ENCODE assay signal across 9 mouse cellular contexts in genomic region chr10:128731002-128731433, GRCm38 (mm10). TPM values are rescaled to one million over a fixed set of nuclear protein-coding genes. Genes with fewer than 3 reads are reported as not detected.
DNase-seq lines count a peak whose midpoint lies in the region; ATAC-seq and TF ChIP-seq lines count a peak whose summit lies in the region.
"Had no signal": no experiment of that assay in that cellular context is flagged by ENCODE, and none has a peak within 500 bp of the region (broad histone marks: within the 10 kb centered on the region; RNA-seq: fewer than 3 reads in every experiment).

No protein-coding gene starts in this region.

- no peaks in the 10 kb centered on the region for H3K4me1 ChIP-seq in embryonic facial prominence, embryonic 12.5 days
- H3K4me1 ChIP-seq in heart, adult 2 months (ENCODE audit: control insufficient read depth, insufficient read depth, low read length) = no peaks in the 10 kb centered on the region; the same call in 1 of the 2 replicates
- peaks cover 3% of the 10 kb centered on the region; the same call in 1 of the 2 replicates for H3K4me1 ChIP-seq in kidney, adult 2 months (ENCODE audit: control insufficient read depth, insufficient read depth, low read length)
- H3K4me1 ChIP-seq in liver, adult 2 months (ENCODE audit: control insufficient read depth, insufficient read depth, low read length) = peaks cover 1% of the 10 kb centered on the region; the same call in 1 of the 2 replicates

- H3K9ac ChIP-seq in embryonic facial prominence, embryonic 12.5 days = no peak overlapping the region
- H3K9ac ChIP-seq in heart, adult 2 months (ENCODE audit: low read depth, low read length) = no peak overlapping the region
- H3K9ac ChIP-seq in liver, adult 2 months (ENCODE audit: low read depth, low read length) = no peak overlapping the region; the same call in 1 of the 2 replicates

- 0 out of 2 replicates have a peak overlapping the region, but pooled peaks have one; percentile 19 for H3K4me2 ChIP-seq in embryonic facial prominence, embryonic 12.5 days (replicated peaks)

- no peak overlapping the region for H3K27ac ChIP-seq in embryonic facial prominence, embryonic 12.5 days
- H3K27ac ChIP-seq in heart, adult 2 months = no peak overlapping the region
- H3K27ac ChIP-seq in kidney, adult 2 months (ENCODE audit: insufficient read depth, low read depth, low read length) = no peak overlapping the region
- H3K27ac ChIP-seq in liver, adult 2 months (replicated peaks; ENCODE audit: insufficient read depth, low read depth, low read length) = no peak overlapping the region

- ATAC-seq in embryonic facial prominence, embryonic 12.5 days (ENCODE audit: insufficient number of reproducible peaks, insufficient read depth, low FRiP score, low TSS enrichment) = peak; percentile 64; the same call in 1 of the 2 replicates
- peak; percentile 77 for ATAC-seq in monocyte, adult 5-6 weeks (replicated peaks; ENCODE audit: insufficient number of reproducible peaks, low FRiP score, low TSS enrichment, poor library complexity, severe bottlenecking)

- intact Hi-C loops in heart, adult 2 months (cut with DNase I) = loop anchor here (1.0 to 5.0 kb wide), 2 partner anchors 164 to 246 kb away; no protein-coding TSS in a partner anchor

- no peaks in the 10 kb centered on the region for H3K36me3 ChIP-seq in embryonic facial prominence, embryonic 12.5 days
- H3K36me3 ChIP-seq in heart, adult 2 months (ENCODE audit: control insufficient read depth, insufficient read depth, low read length) = no peaks in the 10 kb centered on the region
- no peaks in the 10 kb centered on the region for H3K36me3 ChIP-seq in kidney, adult 2 months (ENCODE audit: control insufficient read depth, insufficient read depth, low read length)
- peaks cover 6% of the 10 kb centered on the region for H3K36me3 ChIP-seq in liver, adult 2 months (ENCODE audit: control insufficient read depth, insufficient read depth, low read length)

- 18% methylated on average over 10 of the region's 10 CpGs for WGBS in embryonic facial prominence, embryonic 12.5 days
- WGBS in heart, adult 2 months = 19% methylated on average over 10 of the region's 10 CpGs
- 18% methylated on average over 10 of the region's 10 CpGs for WGBS in kidney, adult 2 months
- WGBS in liver, adult 2 months = 20% methylated on average over 10 of the region's 10 CpGs

- no peaks in the 10 kb centered on the region for H3K27me3 ChIP-seq in embryonic facial prominence, embryonic 12.5 days
- H3K27me3 ChIP-seq in heart, adult 2 months (ENCODE audit: control insufficient read depth, insufficient read depth, low read length) = no peaks in the 10 kb centered on the region
- no peaks in the 10 kb centered on the region for H3K27me3 ChIP-seq in kidney, adult 2 months (replicated peaks; ENCODE audit: control insufficient read depth, insufficient read depth, low read length)
- no peaks in the 10 kb centered on the region for H3K27me3 ChIP-seq in liver, adult 2 months (ENCODE audit: control insufficient read depth, insufficient read depth, low read length)

- no peaks in the 10 kb centered on the region for H3K9me3 ChIP-seq in embryonic facial prominence, embryonic 12.5 days

- H3K4me3 ChIP-seq in embryonic facial prominence, embryonic 12.5 days = no peak overlapping the region
- no peak overlapping the region for H3K4me3 ChIP-seq in heart, adult 2 months
- H3K4me3 ChIP-seq in kidney, adult 2 months (ENCODE audit: insufficient read depth, low read depth, low read length) = no peak overlapping the region
- H3K4me3 ChIP-seq in liver, adult 2 months (ENCODE audit: insufficient read depth, low read depth, low read length) = no peak overlapping the region
- H3K4me3 ChIP-seq: myocyte had no signal

- H3K79me2 ChIP-seq in heart, adult 2 months (replicated peaks; ENCODE audit: control insufficient read depth, insufficient read depth, low read length) = no peaks in the 10 kb centered on the region
- no peaks in the 10 kb centered on the region for H3K79me2 ChIP-seq in liver, adult 2 months (ENCODE audit: control insufficient read depth, insufficient read depth, low read length)

- TF ChIP-seq POLR2A in heart, adult 2 months (IDR thresholded peaks at IDR 0.05; ENCODE audit: insufficient read depth, low read depth, low read length) = no peak
- TF ChIP-seq POLR2A in kidney, adult 2 months (IDR thresholded peaks at IDR 0.05; ENCODE audit: low read depth, low read length) = no peak
- TF ChIP-seq POLR2A in liver, adult 2 months (IDR thresholded peaks at IDR 0.05; ENCODE audit: extremely low read depth, insufficient read depth, low read length) = no peak

- DNase-seq in A20 (ENCODE audit: low read depth, low spot score) = peak; percentile 61
- DNase-seq in adrenal gland, postnatal 25 days = peak; percentile 75
- DNase-seq in heart, adult 2 months = peak; percentile 67 to 81
- DNase-seq in kidney, adult 2 months = peak; percentile 74
- peak; percentile 36 for DNase-seq in liver, adult 2 months (ENCODE audit: extremely low read depth, low read depth, low spot score)
- peak; percentile 47 to 60 for DNase-seq in spleen, postnatal 36 days (ENCODE audit: low spot score in 2 of 2)

- TF ChIP-seq CTCF in heart, adult 2 months (IDR thresholded peaks at IDR 0.05) = no peak; the same call in 1 of the 2 replicates
- TF ChIP-seq CTCF in kidney, adult 2 months (conservative IDR thresholded peaks at IDR 0.05; ENCODE audit: insufficient read depth, insufficient read length, low read depth, low read length) = peak; percentile 81
- peak; percentile 91 for TF ChIP-seq CTCF in liver, adult 2 months (IDR thresholded peaks at IDR 0.05; ENCODE audit: low read depth, low read length)

- peak; percentile 66; the same call in 1 of the 2 replicates for TF ChIP-seq EP300 in heart, adult 2 months (IDR thresholded peaks at IDR 0.05; ENCODE audit: insufficient read depth, low read depth, low read length)

RNA-seq across cellular contexts. Expression of gene Dgka, which starts 13.6 kb away (rescaled TPM):
- 15.1 and 17.6 TPM in 2 replicates for total RNA-seq in adrenal gland, postnatal 25 days (2021)
- polyA plus RNA-seq in embryonic facial prominence, embryonic 12.5 days (2016; fragmentation: Nextera tagmentation; extraction: Ambion mirVana) = 9.3 and 10.4 TPM in 2 replicates
- 10 to 100 TPM; 11.2 to 12.6 TPM for total RNA-seq in heart, adult 2 months (2021)
- polyA plus RNA-seq in heart, adult 2 months (2012; rRNA removed) = 17.5 and 20.3 TPM in 2 replicates
- 17.4 and 24.5 TPM in 2 replicates for polyA plus RNA-seq in kidney, adult 2 months (2012; rRNA removed)
- 4.1 and 6.5 TPM in 2 replicates for total RNA-seq in liver, adult 2 months (2014; rRNA removed)
- 7.1 and 7.2 TPM in 2 replicates for polyA plus RNA-seq in liver, adult 2 months (2012; rRNA removed)
- 68.7 to 107 TPM (median 86.0 TPM) in 3 replicates for total RNA-seq in monocyte, adult 5-6 weeks (2017)

RNA-seq across cellular contexts. Expression of gene Pym1, which starts 16.7 kb away (rescaled TPM):
- 19.5 and 25.2 TPM in 2 replicates for total RNA-seq in adrenal gland, postnatal 25 days (2021)
- polyA plus RNA-seq in embryonic facial prominence, embryonic 12.5 days (2016; fragmentation: Nextera tagmentation; extraction: Ambion mirVana) = 48.9 and 53.1 TPM in 2 replicates
- 1 to 10 TPM; 8.6 to 9.4 TPM for total RNA-seq in heart, adult 2 months (2021)
- 7.9 and 10.8 TPM in 2 replicates for polyA plus RNA-seq in heart, adult 2 months (2012; rRNA removed)
- 17.6 and 20.0 TPM in 2 replicates for polyA plus RNA-seq in kidney, adult 2 months (2012; rRNA removed)
- 9.5 and 12.7 TPM in 2 replicates for total RNA-seq in liver, adult 2 months (2014; rRNA removed)
- polyA plus RNA-seq in liver, adult 2 months (2012; rRNA removed) = 15.0 and 15.6 TPM in 2 replicates
- total RNA-seq in monocyte, adult 5-6 weeks (2017) = 30.7 to 38.7 TPM (median 34.9 TPM) in 3 replicates

RNA-seq across cellular contexts. Expression of gene Cdk2, which starts 26.2 kb away (rescaled TPM):
- 27.4 and 29.0 TPM in 2 replicates for total RNA-seq in adrenal gland, postnatal 25 days (2021)
- polyA plus RNA-seq in embryonic facial prominence, embryonic 12.5 days (2016; fragmentation: Nextera tagmentation; extraction: Ambion mirVana) = 134 and 143 TPM in 2 replicates
- total RNA-seq in heart, adult 2 months (2021) = 10 to 100 TPM in 1 of 2 experiments, 1 to 10 TPM in 1; 8.5 to 10.9 TPM
- polyA plus RNA-seq in heart, adult 2 months (2012; rRNA removed) = 10.0 and 17.5 TPM in 2 replicates
- 12.4 and 12.7 TPM in 2 replicates for polyA plus RNA-seq in kidney, adult 2 months (2012; rRNA removed)
- total RNA-seq in liver, adult 2 months (2014; rRNA removed) = 4.7 and 7.6 TPM in 2 replicates
- 7.0 and 8.3 TPM in 2 replicates for polyA plus RNA-seq in liver, adult 2 months (2012; rRNA removed)
- 14.5 to 21.4 TPM (median 19.5 TPM) in 3 replicates for total RNA-seq in monocyte, adult 5-6 weeks (2017)

RNA-seq across cellular contexts. Expression of gene Pmel, which starts 27.0 kb away (rescaled TPM):
- 1.5 and 2.2 TPM in 2 replicates for total RNA-seq in adrenal gland, postnatal 25 days (2021)
- polyA plus RNA-seq in embryonic facial prominence, embryonic 12.5 days (2016; fragmentation: Nextera tagmentation; extraction: Ambion mirVana) = 26.3 and 48.0 TPM in 2 replicates
- total RNA-seq in heart, adult 2 months (2021) = under 1 TPM; 0.43 to 0.50 TPM
- polyA plus RNA-seq in heart, adult 2 months (2012; rRNA removed) = 0.59 and 0.66 TPM in 2 replicates
- 0.61 and 1.0 TPM in 2 replicates for polyA plus RNA-seq in kidney, adult 2 months (2012; rRNA removed)
- total RNA-seq in liver, adult 2 months (2014; rRNA removed) = 0.09 and 0.40 TPM in 2 replicates
- 0.72 and 0.83 TPM in 2 replicates for polyA plus RNA-seq in liver, adult 2 months (2012; rRNA removed)
- total RNA-seq in monocyte, adult 5-6 weeks (2017) = not detected in 3 replicates

RNA-seq across cellular contexts. Expression of gene Rab5b, which starts 35.0 kb away (rescaled TPM):
- total RNA-seq in adrenal gland, postnatal 25 days (2021) = 106 and 124 TPM in 2 replicates
- 80.0 and 85.6 TPM in 2 replicates for polyA plus RNA-seq in embryonic facial prominence, embryonic 12.5 days (2016; fragmentation: Nextera tagmentation; extraction: Ambion mirVana)
- 10 to 100 TPM; 72.8 to 80.0 TPM for total RNA-seq in heart, adult 2 months (2021)
- 68.9 and 111 TPM in 2 replicates for polyA plus RNA-seq in heart, adult 2 months (2012; rRNA removed)
- polyA plus RNA-seq in kidney, adult 2 months (2012; rRNA removed) = 101 and 111 TPM in 2 replicates
- 68.6 and 74.0 TPM in 2 replicates for total RNA-seq in liver, adult 2 months (2014; rRNA removed)
- 78.8 and 80.5 TPM in 2 replicates for polyA plus RNA-seq in liver, adult 2 months (2012; rRNA removed)
- 64.1 to 81.0 TPM (median 72.7 TPM) in 3 replicates for total RNA-seq in monocyte, adult 5-6 weeks (2017)
